Mouse (Mus musculus): ENCODE data around the gene Dot1l.

DNA sequence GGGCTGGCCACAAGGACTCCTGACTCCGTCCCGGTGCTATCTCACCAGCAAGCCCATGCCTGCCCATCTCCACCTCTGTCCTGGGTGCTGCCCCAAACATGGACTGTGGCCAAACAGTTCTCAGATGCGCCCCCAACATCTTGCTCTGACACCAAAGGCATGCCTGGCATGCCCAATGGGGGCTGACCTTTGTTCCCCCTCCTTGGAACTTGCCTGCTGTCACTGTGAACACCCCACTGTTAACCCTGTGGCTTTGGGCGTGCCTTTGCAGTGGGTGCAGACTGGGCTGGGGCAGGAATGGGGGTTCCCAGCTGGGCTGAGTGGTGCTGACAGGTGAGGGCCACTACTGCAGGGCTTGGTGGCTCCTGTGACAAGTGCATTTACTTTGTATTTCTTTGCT is 38.8 kb downstream of the Dot1l start:
- TF ChIP-seq CTCF (IDR thresholded peaks at IDR 0.05; ENCODE audit: low read depth, low read length): no peak
- no peak for TF ChIP-seq POLR2A (IDR thresholded peaks at IDR 0.05; ENCODE audit: borderline replicate concordance, low read depth, low read length)
